Mouse (Mus musculus) neural tube, embryonic 15.5 days (tissue): ENCODE measurements around the gene Lrrc26. TPM values are rescaled to one million over a fixed set of nuclear protein-coding genes. Genes with fewer than 3 reads are reported as not detected.
A peak's percentile ranks its signal among the peaks of the same experiment; 100 is the strongest.

Source experiments
- ATAC-seq: fragments of 200-750 bp; cut with Nextera tagmentation; 2 replicates; pipeline ENCODE4 v1.8.0; 2017; ENCODE audit warnings: mild to moderate bottlenecking, moderate TSS enrichment, moderate library complexity; ENCODE audit not compliant: low FRiP score
- H3K27ac ChIP-seq: fragments of 300-500 bp; sonication (generic); replicated peaks from 2 replicates; pipeline ENCODE4 v1.5.1; 2015; ENCODE audit warnings: mild to moderate bottlenecking, inconsistent platforms
- H3K27me3 ChIP-seq: fragments of 300-500 bp; sonication (generic); replicated peaks from 2 replicates; pipeline ENCODE4 v1.6.1; 2015; ENCODE audit warnings: inconsistent platforms
- H3K36me3 ChIP-seq: fragments of 300-500 bp; sonication (generic); 2 replicates; pipeline ENCODE4 v1.6.1; 2015; ENCODE audit warnings: inconsistent platforms
- H3K4me1 ChIP-seq: fragments of 300-500 bp; sonication (generic); 2 replicates; pipeline ENCODE4 v1.6.1; 2015; ENCODE audit warnings: inconsistent platforms
- H3K4me2 ChIP-seq: fragments of 300-500 bp; sonication (generic); 2 replicates; pipeline ENCODE4 v1.6.1; 2015; ENCODE audit warnings: inconsistent platforms, mild to moderate bottlenecking, moderate library complexity
- H3K4me3 ChIP-seq: fragments of 300-500 bp; sonication (generic); replicated peaks from 2 replicates; pipeline ENCODE4 v1.5.1; 2015; ENCODE audit warnings: mild to moderate bottlenecking, inconsistent platforms
- H3K9ac ChIP-seq: fragments of 300-500 bp; sonication (generic); replicated peaks from 2 replicates; pipeline ENCODE4 v1.6.1; 2015; ENCODE audit warnings: mild to moderate bottlenecking, inconsistent platforms
- H3K9me3 ChIP-seq: fragments of 300-500 bp; sonication (generic); replicated peaks from 2 replicates; pipeline ENCODE4 v1.6.1; 2016; ENCODE audit warnings: inconsistent platforms
- WGBS: fragments of 180-500 bp; shearing (Covaris S2); methylation state at CpG from one replicate; pipeline ENCODE4 v1.1.7; 2015; ENCODE audit warnings: mixed read lengths; 5-methylcytosine and 5-hydroxymethylcytosine counted together
- polyA plus RNA-seq: library from polyadenylated mRNA; unstranded; fragments of >200 nt; fragmentation: Nextera tagmentation; extraction: Ambion mirVana; gene quantifications from 2 replicates; pipeline ENCODE4 v1.2.1, GENCODE M21; 2015

The Lrrc26 gene
- polyA plus RNA-seq, 1 experiment from 2014 or later, result 0.22 TPM

DNA sequence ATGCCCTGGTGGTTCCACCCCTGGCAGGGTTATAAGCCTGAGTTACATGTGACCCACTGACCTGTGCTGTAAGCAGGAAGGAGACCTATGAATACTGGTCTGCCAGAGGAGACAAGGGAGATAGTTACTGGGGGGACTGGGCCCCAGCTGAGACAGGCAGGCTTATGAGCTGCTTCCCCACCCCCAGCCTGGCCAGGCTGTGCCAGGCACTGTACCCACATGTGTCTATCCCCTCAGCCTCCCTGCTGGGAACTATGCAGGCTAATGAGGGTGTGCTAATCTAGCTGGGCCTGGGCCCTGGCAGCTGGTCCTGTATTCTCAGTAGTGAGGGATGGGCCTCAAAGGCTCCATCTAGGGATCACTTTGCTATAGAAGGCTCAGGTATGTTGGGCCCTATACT is 22.5 kb upstream of the Lrrc26 start:
- Histone ChIP-seq H3K27me3 (no peaks in the 10 kb centered on the region), H3K4me3 (no peak overlapping the region), H3K4me1 (peaks cover 69% of the 10 kb centered on the region), H3K27ac (peak overlapping the region; percentile 67; the same call in 1 of the 2 replicates), H3K36me3 (peaks cover 21% of the 10 kb centered on the region), H3K9me3 (no peaks in the 10 kb centered on the region), H3K9ac (peak overlapping the region; percentile 41; the same call in 1 of the 2 replicates), H3K4me2 (peak overlapping the region; percentile 100; the same call in 1 of the 2 replicates)
- no peak for ATAC-seq

DNA sequence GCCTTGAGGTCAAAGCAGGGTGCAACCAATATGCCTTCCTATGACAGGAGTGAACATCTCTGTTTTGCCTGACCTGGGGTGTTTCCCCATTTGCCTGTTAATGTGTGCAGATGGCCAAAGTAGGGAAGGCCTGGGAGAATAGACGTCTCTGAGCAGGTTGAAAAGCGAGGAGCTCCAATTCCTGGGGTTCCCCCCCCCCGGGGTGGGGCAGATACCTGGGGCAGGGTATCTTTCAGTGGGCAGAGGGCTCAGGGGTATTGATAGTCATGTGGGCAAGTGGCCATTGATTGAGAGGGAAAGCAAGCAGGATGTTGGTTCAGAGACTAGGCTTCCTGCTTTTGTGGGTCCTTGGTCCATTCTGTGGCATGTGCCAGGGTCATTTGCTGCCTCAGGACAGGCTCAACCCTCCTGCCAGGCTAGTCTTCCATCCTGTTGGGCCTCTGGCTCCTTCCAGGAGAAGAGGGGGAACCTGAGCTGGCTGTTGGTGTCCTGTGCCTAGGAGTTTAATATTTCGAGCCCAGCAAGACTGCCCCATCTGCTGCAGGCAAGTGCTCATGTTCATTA is 21.9 kb upstream of the Lrrc26 start:
- H3K4me1 ChIP-seq, result peaks cover 70% of the 10 kb centered on the region
- no peak overlapping the region for H3K4me3 ChIP-seq
- 71% methylated on average over 4 of the region's 4 CpGs for WGBS
- 0 out of 2 replicates have a peak overlapping the region, but pooled peaks have one; percentile 100 for H3K4me2 ChIP-seq
- H3K36me3 ChIP-seq, result peaks cover 21% of the 10 kb centered on the region
- no peaks in the 10 kb centered on the region for H3K27me3 ChIP-seq
- H3K9me3 ChIP-seq, result no peaks in the 10 kb centered on the region
- H3K27ac ChIP-seq, result no peak overlapping the region
- H3K9ac ChIP-seq, result no peak overlapping the region
- no peak for ATAC-seq

DNA sequence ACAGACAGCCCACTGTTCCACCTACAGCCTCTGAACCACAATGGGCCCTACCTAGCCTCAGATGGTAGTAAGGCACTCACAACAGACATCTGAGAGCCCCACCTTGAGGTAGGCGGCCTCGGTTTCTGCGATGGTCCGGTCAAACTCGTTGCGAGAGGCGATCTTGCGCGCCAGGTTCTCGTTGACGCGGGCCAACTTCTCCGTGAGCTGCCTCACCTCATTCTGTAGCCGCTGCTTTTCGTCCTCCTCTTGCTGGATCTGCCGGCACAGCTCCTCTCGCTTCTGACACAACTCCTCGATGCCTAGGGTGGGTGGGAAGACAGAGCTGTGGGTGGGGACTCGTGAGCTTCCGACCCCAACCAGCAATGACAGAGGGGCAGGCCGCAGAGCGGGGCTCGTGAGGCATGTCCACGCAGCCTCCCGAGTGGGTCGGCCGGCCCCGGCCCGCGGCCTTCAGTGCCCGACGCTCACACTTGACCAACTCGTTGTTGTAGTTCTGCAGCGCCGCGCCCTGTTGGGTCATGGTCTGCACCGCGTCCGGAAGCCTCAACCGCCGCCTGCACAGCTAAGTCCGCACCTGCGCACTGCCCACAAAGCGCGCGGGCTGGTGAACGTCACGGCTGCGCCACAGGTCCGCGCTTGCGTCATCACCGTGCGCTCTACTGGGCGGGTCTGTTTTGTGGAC is 17.7 kb upstream of the Lrrc26 start, which contains the start of the genes Ssna1 and Anapc2:
Gene Ssna1, minus strand, starts transcription at position 612 of the 685 bp plus-strand sequence.
Gene Anapc2, plus strand, starts transcription at position 652 of the 685 bp plus-strand sequence.
- H3K27ac ChIP-seq, result peak within 1 kb of the TSS; percentile 88
- H3K9ac ChIP-seq, result peak within 1 kb of the TSS; percentile 86
- H3K36me3 ChIP-seq, result peaks cover 56% of the 10 kb centered on the region
- H3K4me2 ChIP-seq, result peak within 1 kb of the TSS; percentile 91
- H3K4me1 ChIP-seq, result peaks cover 54% of the 10 kb centered on the region
- peak; percentile 96 for ATAC-seq
- H3K4me3 ChIP-seq, result peak within 1 kb of the TSS; percentile 92
- H3K9me3 ChIP-seq, result no peaks in the 10 kb centered on the region
- WGBS, result under 1% methylated on average over 55 of the region's 55 CpGs
- no peaks in the 10 kb centered on the region for H3K27me3 ChIP-seq

DNA sequence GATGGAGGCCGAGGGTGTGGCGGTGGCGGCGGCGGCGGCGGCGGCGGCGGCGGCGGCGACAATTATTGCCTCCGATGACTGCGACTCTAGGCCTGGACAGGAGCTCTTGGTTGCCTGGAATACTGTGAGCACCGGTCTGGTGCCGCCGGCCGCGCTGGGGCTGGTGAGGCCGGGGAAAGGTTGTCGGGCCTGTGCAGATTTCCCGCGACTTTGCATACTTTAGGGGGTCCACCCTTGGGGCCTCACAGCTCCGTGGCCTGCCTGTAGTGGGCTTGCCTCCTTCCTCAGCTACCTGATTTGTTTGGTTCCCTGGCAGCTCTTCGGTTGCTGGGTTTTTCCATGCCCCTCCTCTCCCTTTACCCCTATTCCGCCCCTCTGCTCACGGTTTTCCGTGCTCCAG is 17.2 kb upstream of the Lrrc26 start:
- peak; percentile 62 for ATAC-seq
- Histone ChIP-seq H3K27me3 (no peaks in the 10 kb centered on the region), H3K4me3 (peak overlapping the region; percentile 92), H3K9ac (peak overlapping the region; percentile 86), H3K4me1 (peaks cover 48% of the 10 kb centered on the region), H3K9me3 (no peaks in the 10 kb centered on the region), H3K4me2 (peak overlapping the region; percentile 91), H3K27ac (peak overlapping the region; percentile 88), H3K36me3 (peaks cover 62% of the 10 kb centered on the region)
- under 1% methylated on average over 29 of the region's 29 CpGs for WGBS

DNA sequence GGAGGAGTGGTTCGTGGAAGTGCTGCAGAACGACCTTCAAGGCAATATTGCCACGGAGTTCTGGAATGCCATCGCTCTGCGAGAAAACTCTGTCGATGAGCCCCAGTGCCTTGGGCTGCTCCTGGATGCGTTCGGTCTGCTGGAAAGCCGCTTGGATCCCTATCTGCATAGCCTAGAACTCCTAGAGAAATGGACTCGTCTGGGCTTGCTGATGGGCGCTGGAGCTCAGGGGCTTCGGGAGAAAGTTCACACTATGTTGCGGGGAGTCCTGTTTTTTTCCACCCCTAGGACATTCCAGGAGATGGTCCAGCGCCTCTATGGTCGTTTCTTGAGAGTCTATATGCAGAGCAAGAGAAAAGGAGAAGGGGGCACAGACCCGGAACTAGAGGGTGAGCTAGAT is 16.7 kb upstream of the Lrrc26 start:
- Histone ChIP-seq H3K4me3 (peak overlapping the region; percentile 92), H3K9ac (peak overlapping the region; percentile 86), H3K9me3 (no peaks in the 10 kb centered on the region), H3K36me3 (peaks cover 64% of the 10 kb centered on the region), H3K27me3 (no peaks in the 10 kb centered on the region), H3K27ac (peak overlapping the region; percentile 88; the same call in 1 of the 2 replicates), H3K4me2 (peak overlapping the region; percentile 91), H3K4me1 (peaks cover 43% of the 10 kb centered on the region)
- 37% methylated on average over 16 of the region's 16 CpGs for WGBS
- ATAC-seq, result no peak

DNA sequence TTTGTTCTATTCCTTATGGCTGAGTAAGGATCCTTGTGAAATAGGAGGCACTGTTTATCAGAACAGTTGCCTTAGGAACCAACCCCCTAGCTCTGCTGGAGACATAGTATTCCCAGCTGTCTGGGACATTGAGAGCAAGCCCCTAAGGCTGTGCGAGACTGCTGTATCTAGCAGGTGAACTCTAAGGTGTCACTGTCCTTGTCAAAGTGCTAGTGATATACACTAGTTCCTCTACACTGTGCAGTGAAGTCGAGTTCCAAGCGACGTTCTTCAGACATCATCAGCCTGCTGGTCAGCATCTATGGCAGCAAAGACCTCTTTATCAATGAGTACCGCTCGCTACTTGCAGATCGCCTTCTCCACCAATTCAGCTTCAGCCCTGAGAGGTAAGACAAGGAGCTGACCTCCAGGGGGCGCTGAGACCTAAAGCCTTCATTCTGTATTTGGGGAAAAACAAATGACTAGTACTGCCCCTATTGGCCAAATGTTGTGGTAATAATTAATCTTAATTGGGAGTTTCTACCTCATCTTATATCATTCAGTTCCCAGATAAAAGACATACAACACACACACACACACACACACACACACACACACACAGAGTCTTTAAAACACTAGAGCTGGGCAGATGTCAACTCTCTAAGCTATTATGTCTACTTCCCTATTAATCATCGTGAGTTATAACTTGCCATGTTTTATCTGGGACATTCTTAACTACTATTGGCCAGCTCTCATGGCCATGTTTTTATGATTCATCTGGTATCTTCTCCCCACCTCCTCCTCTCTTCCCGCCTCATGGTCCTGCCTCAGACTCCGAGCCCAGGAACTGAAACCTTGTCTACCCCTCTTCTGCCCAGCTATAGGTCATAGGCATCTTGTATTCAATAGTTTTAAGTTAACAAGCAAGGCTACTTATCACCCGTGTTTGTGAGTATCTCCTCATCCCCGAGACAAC is 10.5 kb upstream of the Lrrc26 start:
- Histone ChIP-seq H3K27ac (no peak overlapping the region), H3K27me3 (no peaks in the 10 kb centered on the region), H3K36me3 (peaks cover 90% of the 10 kb centered on the region), H3K9ac (no peak overlapping the region), H3K4me2 (no peak overlapping the region), H3K4me1 (peaks cover 11% of the 10 kb centered on the region), H3K4me3 (no peak overlapping the region), H3K9me3 (no peaks in the 10 kb centered on the region)
- WGBS, result 63% methylated on average over 13 of the region's 13 CpGs
- no peak for ATAC-seq

DNA sequence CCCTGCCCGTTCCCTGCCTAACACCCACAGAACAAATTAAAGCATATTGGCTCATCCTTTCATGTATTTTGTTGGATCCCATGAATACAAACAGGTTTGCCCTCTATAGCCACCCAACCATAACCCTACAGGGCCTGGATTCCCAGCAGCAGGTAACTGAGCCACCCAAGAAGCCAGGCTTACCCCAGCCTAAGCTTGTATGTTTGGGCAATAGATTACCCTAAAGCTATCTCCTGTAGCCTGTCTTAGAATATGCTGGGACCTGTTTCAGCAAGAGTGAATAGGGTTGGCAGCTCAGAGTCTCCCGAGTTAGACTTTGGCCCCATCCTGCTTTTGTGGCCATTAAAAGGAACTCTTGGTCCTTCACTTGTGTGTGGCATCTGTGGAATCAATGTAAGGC is 4.2 kb upstream of the Lrrc26 start:
- H3K4me1 ChIP-seq, result peaks cover 34% of the 10 kb centered on the region
- peaks cover 42% of the 10 kb centered on the region for H3K36me3 ChIP-seq
- no peaks in the 10 kb centered on the region for H3K9me3 ChIP-seq
- H3K27ac ChIP-seq, result no peak overlapping the region
- H3K4me3 ChIP-seq, result no peak overlapping the region
- no peak overlapping the region for H3K9ac ChIP-seq
- peaks cover 27% of the 10 kb centered on the region for H3K27me3 ChIP-seq
- no peak for ATAC-seq
- WGBS, result 97% methylated on average over 2 of the region's 2 CpGs
- H3K4me2 ChIP-seq, result no peak overlapping the region

DNA sequence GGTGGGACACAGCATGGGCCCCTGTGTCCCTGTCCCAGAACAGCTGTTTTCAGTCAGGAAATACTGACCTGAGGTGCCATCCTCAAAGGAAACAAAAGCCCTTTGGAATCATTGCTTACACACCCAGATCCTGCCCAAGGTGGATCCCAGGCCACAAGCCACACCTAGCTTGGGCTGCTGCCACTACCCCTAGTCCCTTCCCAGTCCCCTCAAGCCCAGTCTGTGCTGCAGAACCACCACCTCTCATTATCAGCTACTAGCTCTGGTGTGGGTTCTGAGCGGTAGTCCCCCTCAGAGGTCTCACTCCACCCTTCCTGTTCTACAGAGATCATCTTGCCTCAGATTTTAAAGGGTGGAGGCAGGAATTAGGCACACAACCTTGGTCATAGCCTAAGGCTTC is 3.4 kb upstream of the Lrrc26 start:
- 0 out of 2 replicates have a peak overlapping the region, but pooled peaks have one; percentile 4 for H3K27ac ChIP-seq
- H3K9me3 ChIP-seq, result no peaks in the 10 kb centered on the region
- H3K4me1 ChIP-seq, result peaks cover 41% of the 10 kb centered on the region
- H3K36me3 ChIP-seq, result peaks cover 34% of the 10 kb centered on the region
- H3K27me3 ChIP-seq, result peaks cover 35% of the 10 kb centered on the region
- H3K4me2 ChIP-seq, result no peak overlapping the region
- 92% methylated on average over 1 of the region's 1 CpGs for WGBS
- no peak for ATAC-seq
- no peak overlapping the region for H3K9ac ChIP-seq
- H3K4me3 ChIP-seq, result no peak overlapping the region

DNA sequence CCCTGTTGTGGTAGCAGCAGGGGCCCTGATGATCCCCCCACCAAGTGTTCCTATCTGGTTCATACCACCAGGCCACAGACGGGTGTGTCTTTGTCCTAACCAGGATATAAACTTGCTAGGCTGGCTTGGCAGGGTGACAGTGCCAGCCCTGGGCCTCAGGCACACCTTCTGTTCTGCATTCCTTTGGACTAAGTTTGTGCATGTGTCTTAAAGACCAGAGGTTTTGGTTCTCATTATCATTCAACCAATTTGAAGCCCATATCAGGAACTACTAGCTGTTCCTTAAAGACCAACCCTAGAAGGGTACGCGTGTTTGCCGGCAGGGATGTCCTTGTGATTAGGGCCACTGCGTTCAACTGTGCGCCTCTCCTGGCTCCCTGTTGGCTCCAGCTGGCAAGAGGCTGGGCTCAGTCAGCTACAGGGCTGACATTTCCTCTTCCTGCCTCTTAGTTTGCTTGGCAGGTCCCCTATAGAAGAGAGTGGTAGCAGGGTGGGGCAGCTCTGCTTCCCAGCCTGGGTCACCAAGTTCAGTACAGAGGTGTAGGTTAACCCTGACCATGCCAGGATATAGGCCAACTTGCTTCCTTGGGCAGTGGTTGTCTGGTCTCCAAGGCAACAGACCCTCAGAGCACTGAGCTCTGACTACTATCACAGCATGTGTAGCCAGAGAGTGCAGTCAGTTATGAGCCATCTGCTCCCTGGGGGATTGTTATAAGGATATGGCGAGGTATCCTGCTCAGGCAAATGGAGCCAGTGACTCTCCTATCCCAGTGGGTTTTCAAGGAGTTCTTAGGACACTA is 2.7 kb upstream of the Lrrc26 start:
- 51% methylated on average over 7 of the region's 7 CpGs for WGBS
- H3K36me3 ChIP-seq, result peaks cover 30% of the 10 kb centered on the region
- no peak for ATAC-seq

DNA sequence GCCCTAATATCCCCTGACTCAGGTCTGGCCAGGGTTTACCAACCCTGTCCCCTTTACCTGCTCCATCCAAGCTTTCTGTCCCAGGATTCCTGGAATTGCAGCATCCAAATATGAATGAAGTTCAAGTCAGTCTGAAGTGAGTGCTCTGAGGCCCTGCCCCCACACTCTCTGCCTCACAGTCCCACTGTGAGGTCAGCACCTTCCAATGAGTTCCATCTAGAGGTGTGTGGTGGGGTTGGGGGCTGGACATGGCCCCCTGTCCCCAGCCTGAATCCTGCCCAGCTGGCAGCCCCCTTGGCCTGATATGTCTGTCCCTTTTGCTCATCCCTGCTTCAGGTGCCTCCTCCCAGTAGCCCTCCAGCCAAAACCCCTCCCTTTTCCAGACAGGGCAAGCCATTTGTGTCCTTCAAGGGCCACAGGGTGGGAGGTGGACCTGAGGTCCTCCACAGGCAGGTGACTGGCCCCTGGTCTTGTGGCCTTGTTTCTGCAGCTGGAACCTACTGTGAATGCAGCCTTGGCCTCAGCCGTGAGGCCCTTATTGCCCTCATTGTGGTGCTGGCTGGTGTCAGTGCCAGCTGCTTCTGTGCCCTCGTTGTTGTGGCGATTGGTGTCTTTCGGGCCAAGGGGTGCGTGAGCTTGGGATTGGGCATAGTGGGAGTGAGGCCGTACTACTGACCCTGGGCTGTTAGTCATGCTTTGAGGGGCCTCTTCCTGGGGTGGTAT is 1.6 kb upstream of the Lrrc26 start, which contains the start of gene Tmem210:
Gene Tmem210, plus strand, starts transcription at position 219 of the 723 bp plus-strand sequence.
- WGBS, result 85% methylated on average over 6 of the region's 6 CpGs
- Histone ChIP-seq H3K4me2 (no peak within 1 kb of the TSS), H3K36me3 (peaks cover 22% of the 10 kb centered on the region), H3K27ac (no peak within 1 kb of the TSS), H3K4me3 (no peak within 1 kb of the TSS), H3K27me3 (peaks cover 52% of the 10 kb centered on the region), H3K9ac (no peak within 1 kb of the TSS), H3K4me1 (peaks cover 55% of the 10 kb centered on the region), H3K9me3 (no peaks in the 10 kb centered on the region)
- ATAC-seq, result no peak

More for the DNA sequence above, 2.7 kb upstream of the Lrrc26 start:
- H3K9ac ChIP-seq, result no peak overlapping the region
- H3K4me1 ChIP-seq, result peaks cover 48% of the 10 kb centered on the region
- no peaks in the 10 kb centered on the region for H3K9me3 ChIP-seq
- H3K4me3 ChIP-seq, result no peak overlapping the region
- 0 out of 2 replicates have a peak overlapping the region, but pooled peaks have one; percentile 4 for H3K27ac ChIP-seq
- H3K4me2 ChIP-seq, result no peak overlapping the region
- H3K27me3 ChIP-seq, result peaks cover 42% of the 10 kb centered on the region
